Mouse (Mus musculus): ENCODE measurements at regions not wholly inside any gene's neighbourhood (a gene's known extent, or its start where the extent isn't known, plus 50 kb on each side); places are given as distances from the start of the nearest gene placed in this dataset.

GRCm38 (mm10) chr12:65349535-65349934 is 124.2 kb downstream of the Wdr20rt start:
- TF ChIP-seq CTCF (IDR thresholded peaks at IDR 0.05; ENCODE audit: extremely low read depth, insufficient read depth, low read length), result no peak
- no peak for TF ChIP-seq POLR2A (IDR thresholded peaks at IDR 0.05; ENCODE audit: extremely low read depth, insufficient read depth, low read length)
